Mouse (Mus musculus): Measurements from ENCODE around the gene Tnpo1. TPM values are rescaled to one million over a fixed set of nuclear protein-coding genes. Genes with fewer than 3 reads are reported as not detected.

Tnpo1 gene
- polyA plus RNA-seq, 1 experiment: 15.2 TPM

DNA sequence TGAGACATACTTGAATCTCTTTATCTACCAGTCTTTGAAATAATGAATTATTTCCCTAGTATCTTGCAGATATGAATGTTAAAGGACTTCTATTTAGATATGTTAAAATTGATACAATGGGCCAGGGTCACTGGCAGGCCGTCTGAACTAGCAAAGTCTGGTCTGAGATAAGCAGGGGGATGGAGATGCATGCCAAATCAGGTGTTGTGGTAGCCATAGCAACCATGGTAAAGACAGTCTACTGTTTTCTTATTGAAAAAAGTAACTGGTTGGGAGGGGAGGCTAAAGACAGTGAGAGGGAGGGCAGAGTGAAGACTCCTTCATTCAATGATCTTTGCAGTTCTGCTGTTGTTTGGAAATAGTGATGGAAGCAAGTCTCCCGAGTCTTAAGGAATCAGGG, 32.0 kb upstream of the Tnpo1 start:
- WGBS: 81% methylated on average over 2 of the region's 2 CpGs
- no peak for DNase-seq (ENCODE audit: low read depth in 1 of 2, low spot score in 2 of 2)
- Histone ChIP-seq H3K27me3 (ENCODE audit: control insufficient read depth, insufficient read depth, low read length) (no peaks in the 10 kb centered on the region), H3K27ac (ENCODE audit: insufficient read depth, low read length) (no peak overlapping the region), H3K4me3 (ENCODE audit: extremely low read depth, insufficient read depth, insufficient read length) (no peak overlapping the region), H3K4me1 (ENCODE audit: control insufficient read depth, insufficient read depth, insufficient read length) (peaks cover 3% of the 10 kb centered on the region), H3K36me3 (ENCODE audit: control insufficient read depth, insufficient read depth, low read length) (no peaks in the 10 kb centered on the region)
- no peak for TF ChIP-seq CTCF (IDR thresholded peaks at IDR 0.05; ENCODE audit: extremely low read depth, insufficient read depth, insufficient read length, insufficient replicate concordance)

DNA sequence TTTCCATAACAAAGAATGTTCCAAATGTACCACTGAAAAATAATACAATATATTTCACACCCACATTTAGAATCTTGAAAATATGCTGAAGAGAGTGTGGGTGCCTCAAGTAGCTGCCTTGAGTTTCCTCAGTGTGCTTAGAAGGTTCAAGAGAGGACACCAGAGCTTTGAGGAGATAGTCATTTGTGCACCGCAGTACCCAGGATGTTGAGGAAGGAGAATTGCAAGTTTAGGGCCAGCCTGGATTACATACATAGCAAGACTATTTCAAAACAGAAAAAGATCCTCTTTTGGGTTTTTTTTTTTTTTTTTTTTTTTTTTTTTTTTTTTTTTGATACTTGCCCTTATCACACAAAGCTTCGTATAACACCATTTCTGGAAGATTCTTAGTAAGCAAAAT, 30.0 kb upstream of the Tnpo1 start:
- 71% methylated on average over 2 of the region's 2 CpGs for WGBS
- Histone ChIP-seq H3K27me3 (ENCODE audit: control insufficient read depth, insufficient read depth, low read length) (no peaks in the 10 kb centered on the region), H3K36me3 (ENCODE audit: control insufficient read depth, insufficient read depth, low read length) (no peaks in the 10 kb centered on the region), H3K27ac (ENCODE audit: insufficient read depth, low read length) (no peak overlapping the region), H3K4me3 (ENCODE audit: extremely low read depth, insufficient read depth, insufficient read length) (no peak overlapping the region), H3K4me1 (ENCODE audit: control insufficient read depth, insufficient read depth, insufficient read length) (peaks cover 3% of the 10 kb centered on the region; the same call in 1 of the 2 replicates)
- DNase-seq (ENCODE audit: low read depth in 1 of 2, low spot score in 2 of 2): no peak
- no peak for TF ChIP-seq POLR2A (IDR thresholded peaks at IDR 0.05; ENCODE audit: low read depth, low read length)
- TF ChIP-seq CTCF (IDR thresholded peaks at IDR 0.05; ENCODE audit: extremely low read depth, insufficient read depth, insufficient read length, insufficient replicate concordance): no peak

DNA sequence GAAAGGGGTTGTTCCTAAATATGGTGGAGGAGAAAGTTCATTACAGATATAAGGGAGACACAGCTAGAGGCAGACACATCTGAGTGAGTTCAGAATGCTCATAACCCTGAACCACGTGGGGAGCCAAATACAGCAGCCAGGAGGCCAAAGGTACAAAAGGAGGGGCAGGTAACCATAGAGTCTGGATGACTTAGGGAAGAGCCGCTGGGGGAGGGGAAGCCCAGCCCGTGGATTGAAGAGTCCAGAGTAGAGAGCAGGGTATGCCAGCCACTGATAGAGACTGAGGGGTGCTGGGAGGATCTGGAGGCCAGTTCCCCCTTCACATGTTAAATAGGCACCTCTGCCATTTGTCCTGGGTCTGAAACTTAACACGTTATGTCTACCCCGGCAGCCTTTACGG, 29.5 kb upstream of the Tnpo1 start:
- WGBS: 77% methylated on average over 6 of the region's 6 CpGs
- Histone ChIP-seq H3K4me1 (ENCODE audit: control insufficient read depth, insufficient read depth, insufficient read length) (peaks cover 3% of the 10 kb centered on the region; the same call in 1 of the 2 replicates), H3K27me3 (ENCODE audit: control insufficient read depth, insufficient read depth, low read length) (no peaks in the 10 kb centered on the region), H3K27ac (ENCODE audit: insufficient read depth, low read length) (no peak overlapping the region), H3K4me3 (ENCODE audit: extremely low read depth, insufficient read depth, insufficient read length) (no peak overlapping the region), H3K36me3 (ENCODE audit: control insufficient read depth, insufficient read depth, low read length) (no peaks in the 10 kb centered on the region)
- TF ChIP-seq POLR2A (IDR thresholded peaks at IDR 0.05; ENCODE audit: low read depth, low read length) (no peak), CTCF (IDR thresholded peaks at IDR 0.05; ENCODE audit: extremely low read depth, insufficient read depth, insufficient read length, insufficient replicate concordance) (no peak)
- DNase-seq (ENCODE audit: low read depth in 1 of 2, low spot score in 2 of 2): no peak

DNA sequence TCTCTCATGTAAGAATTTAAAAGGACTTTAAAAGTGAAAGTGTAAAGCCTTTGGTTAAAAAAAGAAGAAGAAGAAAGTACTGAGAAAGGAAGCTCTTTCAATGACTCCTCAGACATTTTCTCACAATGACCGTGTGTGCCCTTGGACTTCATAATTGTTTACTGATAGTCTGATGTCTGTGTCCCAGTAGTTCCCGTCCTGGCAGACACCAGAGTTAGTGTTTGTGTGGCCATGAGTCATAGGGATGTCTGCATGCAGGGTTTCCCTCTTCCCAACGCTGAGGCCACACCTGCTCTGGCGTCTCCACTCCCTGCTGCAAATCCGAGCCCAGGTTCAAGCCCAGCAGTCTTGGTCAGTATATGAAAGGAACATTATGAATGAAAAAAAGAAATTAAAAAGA, 29.0 kb upstream of the Tnpo1 start:
- Histone ChIP-seq H3K36me3 (ENCODE audit: control insufficient read depth, insufficient read depth, low read length) (no peaks in the 10 kb centered on the region), H3K27ac (ENCODE audit: insufficient read depth, low read length) (no peak overlapping the region), H3K4me3 (ENCODE audit: extremely low read depth, insufficient read depth, insufficient read length) (no peak overlapping the region), H3K4me1 (ENCODE audit: control insufficient read depth, insufficient read depth, insufficient read length) (peaks cover 3% of the 10 kb centered on the region; the same call in 1 of the 2 replicates), H3K27me3 (ENCODE audit: control insufficient read depth, insufficient read depth, low read length) (no peaks in the 10 kb centered on the region)
- WGBS: 43% methylated on average over 5 of the region's 5 CpGs
- no peak for DNase-seq (ENCODE audit: low read depth in 1 of 2, low spot score in 2 of 2)
- TF ChIP-seq CTCF (IDR thresholded peaks at IDR 0.05; ENCODE audit: extremely low read depth, insufficient read depth, insufficient read length, insufficient replicate concordance) (no peak), POLR2A (IDR thresholded peaks at IDR 0.05; ENCODE audit: low read depth, low read length) (no peak)

DNA sequence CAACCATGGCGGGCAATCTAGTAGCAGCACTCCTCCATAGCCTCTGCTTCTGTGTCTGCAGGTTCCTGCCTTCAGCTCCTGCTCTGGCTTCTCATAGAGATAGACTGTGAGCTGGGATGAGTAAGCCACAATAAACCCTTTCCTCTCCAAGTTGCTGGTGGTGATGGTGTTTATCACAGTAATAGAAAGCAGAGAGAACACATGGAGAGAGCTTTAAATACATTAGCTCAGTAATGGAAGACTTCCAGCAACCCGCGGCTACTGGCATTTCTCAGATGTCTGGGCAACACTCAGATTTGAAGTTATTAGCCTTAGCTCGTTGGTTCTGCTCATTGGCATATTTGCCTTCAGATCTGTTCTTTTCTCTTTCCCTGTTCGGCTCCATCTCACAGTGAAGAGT, 27.6 kb upstream of the Tnpo1 start:
- no peak overlapping the region for H3K4me3 ChIP-seq (ENCODE audit: extremely low read depth, insufficient read depth, insufficient read length)
- TF ChIP-seq CTCF (IDR thresholded peaks at IDR 0.05; ENCODE audit: extremely low read depth, insufficient read depth, insufficient read length, insufficient replicate concordance) (no peak), POLR2A (IDR thresholded peaks at IDR 0.05; ENCODE audit: low read depth, low read length) (no peak)
- H3K36me3 ChIP-seq (ENCODE audit: control insufficient read depth, insufficient read depth, low read length): no peaks in the 10 kb centered on the region
- WGBS: 97% methylated on average over 5 of the region's 5 CpGs
- no peak overlapping the region for H3K27ac ChIP-seq (ENCODE audit: insufficient read depth, low read length)
- DNase-seq (ENCODE audit: low read depth in 1 of 2, low spot score in 2 of 2): no peak
- peaks cover 3% of the 10 kb centered on the region; the same call in 1 of the 2 replicates for H3K4me1 ChIP-seq (ENCODE audit: control insufficient read depth, insufficient read depth, insufficient read length)
- no peaks in the 10 kb centered on the region for H3K27me3 ChIP-seq (ENCODE audit: control insufficient read depth, insufficient read depth, low read length)

DNA sequence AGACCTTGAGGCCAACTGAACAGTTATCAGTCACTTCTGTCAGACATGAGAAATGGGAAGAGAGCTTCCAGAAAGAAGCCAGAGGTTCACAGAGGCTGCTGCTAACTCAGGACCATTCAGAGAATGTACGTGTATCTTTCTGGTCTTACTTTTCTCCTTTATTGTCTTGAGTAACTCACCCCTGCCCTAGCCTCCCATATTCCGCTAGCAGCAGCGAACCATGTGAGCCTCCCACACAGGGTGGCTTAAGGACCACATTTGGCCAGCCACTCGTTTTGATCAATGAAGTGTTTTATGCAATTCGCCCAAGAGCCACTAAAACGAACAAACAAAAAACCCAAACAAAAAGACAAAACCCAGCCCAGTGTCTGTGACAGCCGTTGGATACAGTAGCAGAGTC, 25.8 kb upstream of the Tnpo1 start:
- H3K36me3 ChIP-seq (ENCODE audit: control insufficient read depth, insufficient read depth, low read length): no peaks in the 10 kb centered on the region
- no peak for DNase-seq (ENCODE audit: low read depth in 1 of 2, low spot score in 2 of 2)
- H3K4me1 ChIP-seq (ENCODE audit: control insufficient read depth, insufficient read depth, insufficient read length): peaks cover 3% of the 10 kb centered on the region; the same call in 1 of the 2 replicates
- H3K27me3 ChIP-seq (ENCODE audit: control insufficient read depth, insufficient read depth, low read length): no peaks in the 10 kb centered on the region
- 79% methylated on average over 7 of the region's 7 CpGs for WGBS
- H3K4me3 ChIP-seq (ENCODE audit: extremely low read depth, insufficient read depth, insufficient read length): no peak overlapping the region
- no peak overlapping the region for H3K27ac ChIP-seq (ENCODE audit: insufficient read depth, low read length)
- TF ChIP-seq POLR2A (IDR thresholded peaks at IDR 0.05; ENCODE audit: low read depth, low read length): no peak
- no peak for TF ChIP-seq CTCF (IDR thresholded peaks at IDR 0.05; ENCODE audit: extremely low read depth, insufficient read depth, insufficient read length, insufficient replicate concordance)

DNA sequence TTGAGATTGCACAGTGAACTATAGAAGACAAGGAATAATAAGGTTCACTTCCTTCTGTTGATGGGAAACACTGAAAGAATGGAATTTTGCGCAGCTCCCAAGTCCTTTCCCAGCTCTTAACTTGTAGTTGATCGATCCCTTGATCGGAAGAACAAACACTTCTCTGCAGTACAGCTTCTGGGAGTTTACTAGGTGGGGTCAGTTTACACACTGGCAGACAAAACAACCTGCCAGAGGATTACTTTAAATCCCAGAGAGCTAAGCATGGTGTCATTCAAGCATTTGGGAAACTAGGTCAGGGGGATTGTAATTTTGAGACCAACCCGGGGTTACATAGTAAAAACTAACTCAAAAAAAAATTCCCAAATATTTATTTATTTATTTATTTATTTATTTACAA, 22.0 kb upstream of the Tnpo1 start:
- Histone ChIP-seq H3K4me1 (ENCODE audit: control insufficient read depth, insufficient read depth, insufficient read length) (no peaks in the 10 kb centered on the region; the same call in 1 of the 2 replicates), H3K36me3 (ENCODE audit: control insufficient read depth, insufficient read depth, low read length) (no peaks in the 10 kb centered on the region), H3K27ac (ENCODE audit: insufficient read depth, low read length) (no peak overlapping the region), H3K4me3 (ENCODE audit: extremely low read depth, insufficient read depth, insufficient read length) (no peak overlapping the region), H3K27me3 (ENCODE audit: control insufficient read depth, insufficient read depth, low read length) (no peaks in the 10 kb centered on the region)
- DNase-seq (ENCODE audit: low read depth in 1 of 2, low spot score in 2 of 2): no peak
- TF ChIP-seq CTCF (IDR thresholded peaks at IDR 0.05; ENCODE audit: extremely low read depth, insufficient read depth, insufficient read length, insufficient replicate concordance): no peak
- TF ChIP-seq POLR2A (IDR thresholded peaks at IDR 0.05; ENCODE audit: low read depth, low read length): no peak
- WGBS: 87% methylated on average over 4 of the region's 4 CpGs
